Mouse (Mus musculus) embryonic facial prominence, embryonic 10.5 days (tissue): Measurements from ENCODE around the gene Cldn7. TPM values are rescaled to one million over a fixed set of nuclear protein-coding genes. Genes with fewer than 3 reads are reported as not detected.

Experiments used
- DNase-seq: peaks from one replicate; pipeline ENCODE4 v3.0.0-alpha.2; 2017; ENCODE audit warnings: low spot score
- H3K27ac ChIP-seq: fragments of 300-500 bp; sonication (generic); replicated peaks from 2 replicates; pipeline ENCODE4 v1.5.1; 2016; ENCODE audit warnings: mild to moderate bottlenecking
- H3K27me3 ChIP-seq: fragments of 300-500 bp; sonication (generic); replicated peaks from 2 replicates; pipeline ENCODE4 v1.6.1; 2016; ENCODE audit warnings: low read depth, mild to moderate bottlenecking; ENCODE audit not compliant: poor library complexity, severe bottlenecking
- H3K36me3 ChIP-seq: fragments of 300-500 bp; sonication (generic); replicated peaks from 2 replicates; pipeline ENCODE4 v1.6.1; 2016; ENCODE audit warnings: mild to moderate bottlenecking, moderate library complexity
- H3K4me1 ChIP-seq: fragments of 300-500 bp; sonication (generic); 2 replicates; pipeline ENCODE4 v1.6.1; 2016
- H3K4me3 ChIP-seq: fragments of 300-500 bp; sonication (generic); 2 replicates; pipeline ENCODE4 v1.5.1; 2016; ENCODE audit warnings: mild to moderate bottlenecking, moderate library complexity
- H3K9me3 ChIP-seq: fragments of 300-500 bp; sonication (generic); 2 replicates; pipeline ENCODE4 v1.6.1; 2016; ENCODE audit warnings: mild to moderate bottlenecking
- WGBS: fragments of 180-500 bp; shearing (Covaris S2); methylation state at CpG from one replicate; pipeline ENCODE4 v1.1.7; 2016; 5-methylcytosine and 5-hydroxymethylcytosine counted together
- polyA plus RNA-seq: library from polyadenylated mRNA; unstranded; fragments of >200 nt; fragmentation: Nextera tagmentation; extraction: Ambion mirVana; gene quantifications from 2 replicates; pipeline ENCODE4 v1.2.1, GENCODE M21; 2016

The Cldn7 gene
- polyA plus RNA-seq, 1 experiment from 2014 or later, result 56.4 TPM

- Histone ChIP-seq H3K4me1 (peaks cover 50% of the 10 kb centered on the region), H3K27ac (no peak overlapping the region), H3K4me3 (peak overlapping the region; percentile 99)
Observed at GRCm38 (mm10) chr11:69999666-70000065, 35.1 kb downstream of the Cldn7 start.

DNA sequence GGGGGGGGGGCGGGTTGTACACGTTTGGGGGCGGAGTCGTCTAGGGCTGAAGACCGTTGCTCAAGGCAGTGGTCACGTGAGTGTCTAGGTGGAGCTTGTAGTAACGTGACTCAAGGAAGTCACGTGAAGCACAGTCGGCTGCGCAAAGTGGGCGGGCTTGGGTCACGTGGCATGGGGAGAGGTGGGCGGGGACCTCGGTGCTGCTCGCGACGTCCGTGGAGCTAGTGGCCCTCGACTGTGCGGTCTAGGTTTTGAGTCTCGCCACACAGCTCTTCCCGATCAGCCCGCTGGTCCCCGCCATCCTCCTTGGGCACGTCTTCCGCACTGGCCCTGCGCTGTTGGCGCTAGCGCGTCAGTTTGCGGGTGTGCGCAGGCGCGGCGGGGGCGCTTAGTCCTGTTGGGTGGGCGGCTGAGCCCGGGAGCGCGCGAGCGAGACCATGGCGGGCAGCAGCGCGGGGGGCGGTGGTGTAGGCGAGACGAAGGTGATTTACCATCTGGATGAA, 35.9 kb downstream of the Cldn7 start, which contains the start of gene Dvl2:
Gene Dvl2, plus strand, starts transcription at position 200 of the 503 bp plus-strand sequence.
- DNase-seq, result peak; percentile 96
- Histone ChIP-seq H3K27ac (peak within 1 kb of the TSS; percentile 94), H3K36me3 (peaks cover 47% of the 10 kb centered on the region), H3K27me3 (no peaks in the 10 kb centered on the region), H3K9me3 (no peaks in the 10 kb centered on the region), H3K4me3 (peak within 1 kb of the TSS; percentile 99), H3K4me1 (peaks cover 46% of the 10 kb centered on the region)
- WGBS, result under 1% methylated on average over 48 of the region's 48 CpGs

More at GRCm38 (mm10) chr11:69999666-70000065, 35.1 kb downstream of the Cldn7 start:
- Histone ChIP-seq H3K27me3 (no peaks in the 10 kb centered on the region), H3K9me3 (no peaks in the 10 kb centered on the region), H3K36me3 (peaks cover 41% of the 10 kb centered on the region)
- no peak for DNase-seq
- WGBS, result 83% methylated on average over 8 of the region's 8 CpGs

- H3K27ac ChIP-seq, result peak overlapping the region; percentile 94
- H3K27me3 ChIP-seq, result no peaks in the 10 kb centered on the region
- peaks cover 46% of the 10 kb centered on the region for H3K4me1 ChIP-seq
- H3K9me3 ChIP-seq, result no peaks in the 10 kb centered on the region
- DNase-seq, result no peak
- WGBS, result 15% methylated on average over 8 of the region's 8 CpGs
- H3K36me3 ChIP-seq, result peaks cover 54% of the 10 kb centered on the region
- peak overlapping the region; percentile 99 for H3K4me3 ChIP-seq
Observed at GRCm38 (mm10) chr11:70001159-70001558, 36.6 kb downstream of the Cldn7 start.

- Histone ChIP-seq H3K36me3 (peaks cover 61% of the 10 kb centered on the region), H3K4me3 (peak overlapping the region; percentile 99), H3K9me3 (no peaks in the 10 kb centered on the region), H3K4me1 (peaks cover 46% of the 10 kb centered on the region), H3K27me3 (no peaks in the 10 kb centered on the region), H3K27ac (no peak overlapping the region)
- DNase-seq, result peak; percentile 50
Observed at GRCm38 (mm10) chr11:70001865-70002264, 37.3 kb downstream of the Cldn7 start.

GRCm38 (mm10) chr11:70002471-70002870, 37.9 kb downstream of the Cldn7 start:
- 96% methylated on average over 2 of the region's 2 CpGs for WGBS
- no peak overlapping the region for H3K27ac ChIP-seq
- H3K4me3 ChIP-seq, result peak overlapping the region; percentile 99
- DNase-seq, result no peak
- no peaks in the 10 kb centered on the region for H3K9me3 ChIP-seq
- peaks cover 42% of the 10 kb centered on the region for H3K4me1 ChIP-seq
- no peaks in the 10 kb centered on the region for H3K27me3 ChIP-seq
- peaks cover 67% of the 10 kb centered on the region for H3K36me3 ChIP-seq

GRCm38 (mm10) chr11:70005521-70005920, 40.9 kb downstream of the Cldn7 start:
- Histone ChIP-seq H3K4me1 (peaks cover 26% of the 10 kb centered on the region), H3K27me3 (no peaks in the 10 kb centered on the region), H3K27ac (no peak overlapping the region), H3K4me3 (no peak overlapping the region), H3K36me3 (peaks cover 70% of the 10 kb centered on the region), H3K9me3 (no peaks in the 10 kb centered on the region)
- no peak for DNase-seq
- 56% methylated on average over 5 of the region's 5 CpGs for WGBS

DNA sequence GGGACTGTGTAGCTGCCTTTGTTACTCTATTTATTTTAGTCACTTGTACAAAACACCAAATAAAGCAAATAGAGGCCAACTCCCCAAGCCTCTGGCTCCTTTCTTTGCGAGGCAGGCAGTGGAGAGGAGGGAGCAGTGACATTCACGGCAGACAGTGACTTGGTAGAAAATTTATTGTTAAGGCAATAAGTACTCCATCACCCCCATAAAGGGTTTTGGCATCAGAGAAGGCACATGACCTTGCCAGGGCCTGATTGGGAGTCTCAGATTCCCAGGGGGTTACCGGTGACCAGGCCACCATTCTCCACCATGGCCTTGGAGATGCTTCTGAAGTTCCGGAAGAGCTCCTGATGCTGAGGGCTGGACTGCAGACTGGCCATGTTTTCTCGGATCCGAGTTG, 45.5 kb downstream of the Cldn7 start:
- Histone ChIP-seq H3K9me3 (no peaks in the 10 kb centered on the region), H3K27ac (no peak overlapping the region), H3K4me1 (peaks cover 19% of the 10 kb centered on the region), H3K36me3 (peaks cover 95% of the 10 kb centered on the region), H3K27me3 (no peaks in the 10 kb centered on the region), H3K4me3 (peak overlapping the region; percentile 12; the same call in 1 of the 2 replicates)
- DNase-seq, result no peak
- 91% methylated on average over 6 of the region's 6 CpGs for WGBS

- Histone ChIP-seq H3K4me1 (peaks cover 24% of the 10 kb centered on the region), H3K27ac (no peak overlapping the region), H3K36me3 (peaks cover 90% of the 10 kb centered on the region), H3K9me3 (no peaks in the 10 kb centered on the region), H3K4me3 (peak overlapping the region; percentile 12; the same call in 1 of the 2 replicates), H3K27me3 (no peaks in the 10 kb centered on the region)
- no peak for DNase-seq
- 86% methylated on average over 12 of the region's 12 CpGs for WGBS
Observed at GRCm38 (mm10) chr11:70010548-70010947, 46.0 kb downstream of the Cldn7 start.

GRCm38 (mm10) chr11:70010961-70011360, 46.4 kb downstream of the Cldn7 start:
- H3K9me3 ChIP-seq, result no peaks in the 10 kb centered on the region
- peak overlapping the region; percentile 12; the same call in 1 of the 2 replicates for H3K4me3 ChIP-seq
- peaks cover 86% of the 10 kb centered on the region for H3K36me3 ChIP-seq
- no peak for DNase-seq
- H3K4me1 ChIP-seq, result peaks cover 28% of the 10 kb centered on the region
- no peaks in the 10 kb centered on the region for H3K27me3 ChIP-seq
- H3K27ac ChIP-seq, result no peak overlapping the region
- WGBS, result 88% methylated on average over 10 of the region's 10 CpGs

GRCm38 (mm10) chr11:70012931-70013330, 48.4 kb downstream of the Cldn7 start:
- WGBS, result 88% methylated on average over 9 of the region's 9 CpGs
- Histone ChIP-seq H3K27ac (no peak overlapping the region), H3K36me3 (peaks cover 66% of the 10 kb centered on the region)

DNA sequence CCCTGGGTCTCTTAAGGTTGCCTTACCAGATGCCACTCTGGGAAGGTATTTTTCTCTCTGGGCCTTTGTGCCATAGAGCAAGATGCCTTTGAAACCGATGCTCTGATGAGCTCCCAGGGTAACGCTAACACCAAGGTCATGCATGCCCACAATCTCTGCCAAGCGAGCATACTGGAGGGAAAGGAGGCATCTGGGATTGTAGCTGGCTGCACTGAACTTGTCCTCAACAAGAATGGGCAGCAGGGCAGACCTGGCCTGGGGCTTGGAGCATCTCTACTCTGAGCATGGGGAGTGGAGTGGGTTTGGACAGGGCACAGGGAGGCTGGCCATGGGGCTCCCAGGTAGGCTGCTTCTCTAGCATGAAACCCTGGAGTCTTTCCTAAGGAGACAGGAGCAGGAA, 48.8 kb downstream of the Cldn7 start:
- H3K4me3 ChIP-seq, result no peak overlapping the region
- WGBS, result 88% methylated on average over 3 of the region's 3 CpGs
- H3K27ac ChIP-seq, result no peak overlapping the region
- H3K4me1 ChIP-seq, result peaks cover 47% of the 10 kb centered on the region
- peaks cover 61% of the 10 kb centered on the region for H3K36me3 ChIP-seq
- H3K27me3 ChIP-seq, result no peaks in the 10 kb centered on the region
- no peak for DNase-seq
- no peaks in the 10 kb centered on the region for H3K9me3 ChIP-seq

More at GRCm38 (mm10) chr11:70012931-70013330, 48.4 kb downstream of the Cldn7 start:
- no peak for DNase-seq
- no peak overlapping the region for H3K4me3 ChIP-seq
- H3K4me1 ChIP-seq, result peaks cover 42% of the 10 kb centered on the region
- H3K9me3 ChIP-seq, result no peaks in the 10 kb centered on the region
- no peaks in the 10 kb centered on the region for H3K27me3 ChIP-seq

DNA sequence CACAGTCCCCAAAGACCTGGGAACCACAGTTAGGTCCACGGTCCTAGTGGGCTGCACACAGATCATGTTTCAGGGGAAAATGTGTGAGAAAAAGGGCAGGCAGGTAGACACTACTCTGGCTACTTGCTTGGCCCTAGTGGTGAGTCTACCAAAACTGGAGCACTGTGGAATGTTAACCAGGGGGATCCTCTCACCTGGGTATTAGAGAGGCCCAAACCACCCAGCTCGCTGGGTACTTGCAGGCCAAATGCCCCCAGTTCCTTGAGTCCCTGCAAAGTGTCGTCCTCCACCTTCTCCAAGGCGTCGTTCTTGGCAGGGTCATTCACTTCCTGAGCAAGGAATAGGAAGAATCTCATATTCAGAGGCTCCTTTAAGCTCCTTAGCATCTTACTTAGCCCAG, 49.5 kb downstream of the Cldn7 start:
- Histone ChIP-seq H3K4me3 (peak overlapping the region; percentile 67), H3K9me3 (no peaks in the 10 kb centered on the region), H3K36me3 (peaks cover 55% of the 10 kb centered on the region), H3K27ac (0 out of 2 replicates have a peak overlapping the region, but pooled peaks have one; percentile 81), H3K27me3 (no peaks in the 10 kb centered on the region), H3K4me1 (peaks cover 54% of the 10 kb centered on the region)
- 63% methylated on average over 5 of the region's 5 CpGs for WGBS
- no peak for DNase-seq

DNA sequence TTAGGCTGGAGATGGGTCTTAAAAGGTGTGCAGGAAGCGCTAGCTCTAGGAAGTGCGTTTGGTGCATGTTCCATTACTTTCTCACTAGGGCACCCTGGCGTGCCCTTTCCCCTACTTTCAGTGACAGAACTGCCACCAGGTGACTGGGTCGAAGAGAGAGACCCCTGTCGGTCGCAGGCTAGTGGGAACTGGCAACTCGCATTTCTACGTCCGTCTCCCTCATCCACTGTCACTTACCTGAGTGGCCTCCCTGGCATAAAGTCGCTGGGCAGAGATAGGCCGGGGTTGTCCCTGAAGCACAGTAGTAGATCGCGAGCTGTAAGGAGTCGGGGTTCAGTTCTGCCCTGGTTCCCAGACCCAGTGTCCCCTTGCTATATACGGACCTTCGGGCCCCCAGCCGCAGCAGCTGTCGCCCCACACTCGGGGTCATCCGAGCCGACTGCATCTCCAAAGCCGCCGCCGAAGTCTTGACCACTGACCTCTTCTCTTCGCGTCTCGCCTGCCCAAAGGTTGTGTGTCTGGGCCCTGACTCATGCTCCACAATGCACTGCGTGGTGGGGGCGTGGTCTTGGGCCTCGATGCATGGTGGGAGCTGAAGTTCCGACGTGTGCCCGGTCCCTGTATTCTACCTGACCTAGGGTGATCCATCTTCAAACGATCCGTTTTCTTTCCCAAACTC, 50.4 kb downstream of the Cldn7 start, which contains the start of gene Acadvl:
Gene Acadvl, minus strand, starts transcription at position 532 of the 679 bp plus-strand sequence.
- DNase-seq, result peak; percentile 86
- Histone ChIP-seq H3K27ac (peak within 1 kb of the TSS; percentile 81), H3K4me3 (peak within 1 kb of the TSS; percentile 67), H3K36me3 (peaks cover 45% of the 10 kb centered on the region), H3K4me1 (peaks cover 63% of the 10 kb centered on the region), H3K27me3 (no peaks in the 10 kb centered on the region), H3K9me3 (no peaks in the 10 kb centered on the region)
- WGBS, result 1% methylated on average over 35 of the region's 35 CpGs
